Mouse (Mus musculus) heart, embryonic 12.5 days (tissue): ENCODE results near the gene Tspear. TPM values are rescaled to one million over a fixed set of nuclear protein-coding genes. Genes with fewer than 3 reads are reported as not detected.
"Not testable (repeated sequence)": the region's sequence is repeated elsewhere in the genome, so short reads cannot be mapped to it uniquely, and the experiment has no call there.

ENCODE experiments used
- ATAC-seq: fragments of 200-750 bp; cut with Nextera tagmentation; 2 replicates; pipeline ENCODE4 v1.8.0; 2017; ENCODE audit warnings: moderate TSS enrichment, moderate library complexity; ENCODE audit not compliant: insufficient number of reproducible peaks, low FRiP score
- H3K27ac ChIP-seq: fragments of 300-500 bp; sonication (generic); 2 replicates; pipeline ENCODE4 v1.5.1; 2016; ENCODE audit warnings: mild to moderate bottlenecking, moderate library complexity; ENCODE audit not compliant: poor library complexity, severe bottlenecking
- H3K27me3 ChIP-seq: fragments of 300-500 bp; sonication (generic); replicated peaks from 2 replicates; pipeline ENCODE4 v1.6.1; 2016; ENCODE audit warnings: mild to moderate bottlenecking, moderate library complexity
- H3K36me3 ChIP-seq: fragments of 300-500 bp; sonication (generic); 2 replicates; pipeline ENCODE4 v1.6.1; 2016; ENCODE audit warnings: mild to moderate bottlenecking, moderate library complexity
- H3K4me1 ChIP-seq: fragments of 300-500 bp; sonication (generic); replicated peaks from 2 replicates; pipeline ENCODE4 v1.6.1; 2016; ENCODE audit warnings: mild to moderate bottlenecking
- H3K4me2 ChIP-seq: fragments of 300-500 bp; sonication (generic); 2 replicates; pipeline ENCODE4 v1.6.1; 2016; ENCODE audit warnings: mild to moderate bottlenecking, moderate library complexity
- H3K4me3 ChIP-seq: fragments of 300-500 bp; sonication (generic); 2 replicates; pipeline ENCODE4 v1.5.1; 2016; ENCODE audit warnings: mild to moderate bottlenecking
- H3K9ac ChIP-seq: fragments of 300-500 bp; sonication (generic); 2 replicates; pipeline ENCODE4 v1.6.1; 2016; ENCODE audit warnings: mild to moderate bottlenecking, moderate library complexity
- H3K9me3 ChIP-seq: fragments of 300-500 bp; sonication (generic); replicated peaks from 2 replicates; pipeline ENCODE4 v1.6.1; 2016; ENCODE audit warnings: mild to moderate bottlenecking, moderate library complexity
- WGBS: fragments of 180-500 bp; shearing (Covaris S2); methylation state at CpG from one replicate; pipeline ENCODE4 v1.1.7; 2016; 5-methylcytosine and 5-hydroxymethylcytosine counted together
- polyA plus RNA-seq: library from polyadenylated mRNA; unstranded; fragments of >200 nt; fragmentation: Nextera tagmentation; extraction: Ambion mirVana; gene quantifications from 2 replicates; pipeline ENCODE4 v1.2.1, GENCODE M21; 2016

Gene Tspear
- polyA plus RNA-seq, 1 experiment from 2014 or later = not detected

- no peak for ATAC-seq
- 41% methylated on average over 4 of the region's 4 CpGs for WGBS
These were observed 27.4 kb downstream of the Tspear start for GRCm38 (mm10) chr10:77713734-77714133.

GRCm38 (mm10) chr10:77715507-77715906 lies 29.1 kb downstream of the Tspear start, which contains the start of gene Gm10142:
Gene Gm10142, plus strand, starts transcription at chr10:77715807.
- WGBS = 69% methylated on average over 1 of the region's 1 CpGs
- H3K36me3 ChIP-seq = no peaks in the 10 kb centered on the region

More at GRCm38 (mm10) chr10:77713734-77714133, 27.4 kb downstream of the Tspear start:
- no peak overlapping the region for H3K4me3 ChIP-seq
- H3K27ac ChIP-seq = no peak overlapping the region
- H3K9me3 ChIP-seq = 0 out of 2 replicates have a peak, but pooled peaks cover 6% of the 10 kb centered on the region
- H3K9ac ChIP-seq = no peak overlapping the region
- H3K36me3 ChIP-seq = no peaks in the 10 kb centered on the region
- no peak overlapping the region for H3K4me2 ChIP-seq
- no peaks in the 10 kb centered on the region for H3K27me3 ChIP-seq
- H3K4me1 ChIP-seq = no peaks in the 10 kb centered on the region

GRCm38 (mm10) chr10:77720299-77720698 lies 33.9 kb downstream of the Tspear start, which contains the start of gene Krtap12-1:
Gene Krtap12-1, plus strand, starts transcription at chr10:77720599.
- H3K27ac ChIP-seq, H3K9me3 ChIP-seq, H3K36me3 ChIP-seq, H3K4me2 ChIP-seq, H3K9ac ChIP-seq, H3K4me1 ChIP-seq, H3K4me3 ChIP-seq, H3K27me3 ChIP-seq, ATAC-seq: not testable (repeated sequence)
- WGBS = 74% methylated on average over 1 of the region's 1 CpGs

More at GRCm38 (mm10) chr10:77715507-77715906, 29.1 kb downstream of the Tspear start, which contains the start of gene Gm10142:
- Histone ChIP-seq H3K4me2 (no peak within 1 kb of the TSS), H3K4me1 (no peaks in the 10 kb centered on the region), H3K27me3 (no peaks in the 10 kb centered on the region), H3K27ac (no peak within 1 kb of the TSS), H3K9ac (no peak within 1 kb of the TSS), H3K4me3 (no peak within 1 kb of the TSS), H3K9me3 (peaks cover 12% of the 10 kb centered on the region; the same call in 1 of the 2 replicates)
- ATAC-seq = no peak

GRCm38 (mm10) chr10:77724855-77725254 lies 38.5 kb downstream of the Tspear start:
- H3K36me3 ChIP-seq = no peaks in the 10 kb centered on the region
- H3K4me3 ChIP-seq = no peak overlapping the region
- ATAC-seq = no peak
- H3K4me2 ChIP-seq = no peak overlapping the region
- H3K4me1 ChIP-seq = no peaks in the 10 kb centered on the region
- 76% methylated on average over 8 of the region's 8 CpGs for WGBS
- H3K27ac ChIP-seq = no peak overlapping the region
- H3K9me3 ChIP-seq = peaks cover 6% of the 10 kb centered on the region; the same call in 1 of the 2 replicates
- H3K27me3 ChIP-seq = no peaks in the 10 kb centered on the region; the same call in 1 of the 2 replicates
- no peak overlapping the region for H3K9ac ChIP-seq

GRCm38 (mm10) chr10:77726186-77726585 lies 39.8 kb downstream of the Tspear start, which contains the start of gene Gm10100:
Gene Gm10100, plus strand, starts transcription at chr10:77726486.
- 27% methylated on average over 3 of the region's 3 CpGs for WGBS
- no peaks in the 10 kb centered on the region for H3K4me1 ChIP-seq
- ATAC-seq = no peak

GRCm38 (mm10) chr10:77728280-77728679 lies 41.9 kb downstream of the Tspear start:
- Histone ChIP-seq H3K36me3 (no peaks in the 10 kb centered on the region), H3K27ac (no peak overlapping the region), H3K4me2 (no peak overlapping the region), H3K9me3 (no peaks in the 10 kb centered on the region), H3K4me1 (no peaks in the 10 kb centered on the region), H3K9ac (no peak overlapping the region), H3K27me3 (no peaks in the 10 kb centered on the region; the same call in 1 of the 2 replicates), H3K4me3 (no peak overlapping the region)
- 65% methylated on average over 4 of the region's 4 CpGs for WGBS
- no peak for ATAC-seq

More at GRCm38 (mm10) chr10:77726186-77726585, 39.8 kb downstream of the Tspear start, which contains the start of gene Gm10100:
- no peak within 1 kb of the TSS for H3K9ac ChIP-seq
- H3K9me3 ChIP-seq = no peaks in the 10 kb centered on the region
- no peak within 1 kb of the TSS for H3K4me2 ChIP-seq
- H3K27me3 ChIP-seq = no peaks in the 10 kb centered on the region; the same call in 1 of the 2 replicates
- no peak within 1 kb of the TSS for H3K27ac ChIP-seq
- no peak within 1 kb of the TSS for H3K4me3 ChIP-seq
- no peaks in the 10 kb centered on the region for H3K36me3 ChIP-seq

GRCm38 (mm10) chr10:77729241-77729640 lies 42.9 kb downstream of the Tspear start:
- Histone ChIP-seq H3K4me1 (no peaks in the 10 kb centered on the region), H3K27me3 (no peaks in the 10 kb centered on the region; the same call in 1 of the 2 replicates), H3K27ac (no peak overlapping the region), H3K36me3 (no peaks in the 10 kb centered on the region), H3K9ac (no peak overlapping the region), H3K9me3 (no peaks in the 10 kb centered on the region), H3K4me2 (no peak overlapping the region), H3K4me3 (no peak overlapping the region)
- 46% methylated on average over 4 of the region's 4 CpGs for WGBS
- no peak for ATAC-seq

GRCm38 (mm10) chr10:77735928-77736327 lies 49.6 kb downstream of the Tspear start:
- Histone ChIP-seq H3K9me3 (peaks cover 10% of the 10 kb centered on the region), H3K4me2 (no peak overlapping the region), H3K27me3 (no peaks in the 10 kb centered on the region), H3K9ac (no peak overlapping the region), H3K27ac (no peak overlapping the region), H3K4me3 (no peak overlapping the region), H3K4me1 (no peaks in the 10 kb centered on the region), H3K36me3 (no peaks in the 10 kb centered on the region; the same call in 1 of the 2 replicates)
- ATAC-seq = no peak
- WGBS = 91% methylated on average over 1 of the region's 1 CpGs

GRCm38 (mm10) chr10:77738929-77739328 lies 52.6 kb downstream of the Tspear start:
- H3K27ac ChIP-seq = no peak overlapping the region
- WGBS = 73% methylated on average over 4 of the region's 4 CpGs

GRCm38 (mm10) chr10:77741924-77742688 lies 55.7 kb downstream of the Tspear start, which contains the start of gene Gm18596:
Gene Gm18596, minus strand, starts transcription at chr10:77742638.
- H3K4me3 ChIP-seq, H3K27ac ChIP-seq, H3K9ac ChIP-seq, ATAC-seq, H3K36me3 ChIP-seq, H3K4me1 ChIP-seq, H3K9me3 ChIP-seq, H3K4me2 ChIP-seq, H3K27me3 ChIP-seq: not testable (repeated sequence)
- WGBS = 54% methylated on average over 5 of the region's 5 CpGs

More at GRCm38 (mm10) chr10:77738929-77739328, 52.6 kb downstream of the Tspear start:
- Histone ChIP-seq H3K36me3 (no peaks in the 10 kb centered on the region; the same call in 1 of the 2 replicates), H3K9me3 (peaks cover 10% of the 10 kb centered on the region), H3K27me3 (no peaks in the 10 kb centered on the region), H3K4me2 (no peak overlapping the region), H3K4me1 (no peaks in the 10 kb centered on the region), H3K4me3 (no peak overlapping the region), H3K9ac (no peak overlapping the region)
- ATAC-seq = no peak

GRCm38 (mm10) chr10:77750686-77751085 lies 64.3 kb downstream of the Tspear start:
- ATAC-seq, H3K4me3 ChIP-seq, H3K4me1 ChIP-seq, H3K27me3 ChIP-seq, H3K9ac ChIP-seq, H3K36me3 ChIP-seq, H3K27ac ChIP-seq, H3K4me2 ChIP-seq: not testable (repeated sequence)
- peaks cover 13% of the 10 kb centered on the region for H3K9me3 ChIP-seq
- 67% methylated on average over 1 of the region's 1 CpGs for WGBS
